Mouse (Mus musculus) lung, embryonic 16.5 days (tissue): Measurements from ENCODE around the gene Prkab1. TPM values are rescaled to one million over a fixed set of nuclear protein-coding genes. Genes with fewer than 3 reads are reported as not detected.

Source experiments
- ATAC-seq: fragments of 200-750 bp; cut with Nextera tagmentation; 2 replicates; pipeline ENCODE4 v1.8.0; 2017; ENCODE audit warnings: low read depth, mild to moderate bottlenecking, moderate library complexity
- H3K27ac ChIP-seq: fragments of 300-500 bp; sonication (generic); 2 replicates; pipeline ENCODE4 v1.5.1; 2014; ENCODE audit warnings: mild to moderate bottlenecking, control low read depth, low read length
- H3K27me3 ChIP-seq: fragments of 300-500 bp; sonication (generic); 2 replicates; pipeline ENCODE4 v1.6.1; 2014; ENCODE audit warnings: low read depth, low read length, mixed read lengths; ENCODE audit not compliant: control insufficient read depth, insufficient read depth
- H3K36me3 ChIP-seq: fragments of 300-500 bp; sonication (generic); 2 replicates; pipeline ENCODE4 v1.6.1; 2014; ENCODE audit warnings: low read length; ENCODE audit not compliant: control insufficient read depth, insufficient read depth
- H3K4me1 ChIP-seq: fragments of 300-500 bp; sonication (generic); replicated peaks from 2 replicates; pipeline ENCODE4 v1.6.1; 2014; ENCODE audit warnings: low read length, mixed read lengths; ENCODE audit not compliant: control insufficient read depth, insufficient read depth
- H3K4me2 ChIP-seq: fragments of 300-500 bp; sonication (generic); 2 replicates; pipeline ENCODE4 v1.6.1; 2014; ENCODE audit warnings: low read depth, low read length, control low read depth
- H3K4me3 ChIP-seq: fragments of 300-500 bp; sonication (generic); 2 replicates; pipeline ENCODE4 v1.5.1; 2014; ENCODE audit warnings: mild to moderate bottlenecking, low read length, control low read depth
- H3K9ac ChIP-seq: fragments of 300-500 bp; sonication (generic); 2 replicates; pipeline ENCODE4 v1.6.1; 2014; ENCODE audit warnings: low read length, control low read depth
- H3K9me3 ChIP-seq: fragments of 300-500 bp; sonication (generic); 2 replicates; pipeline ENCODE4 v1.6.1; 2016; ENCODE audit warnings: low read length; ENCODE audit not compliant: control insufficient read depth
- WGBS: fragments of 180-500 bp; shearing (Covaris S2); extraction: QIAGEN DNeasy Blood & Tissue Kit; methylation state at CpG from one replicate; pipeline ENCODE4 v1.1.7; 2014; 5-methylcytosine and 5-hydroxymethylcytosine counted together
- polyA plus RNA-seq: library from polyadenylated mRNA; unstranded; fragments of >200 nt; fragmentation: Nextera tagmentation; extraction: Ambion mirVana; gene quantifications from 2 replicates; pipeline ENCODE4 v1.2.1, GENCODE M21; 2015

Gene Prkab1
- polyA plus RNA-seq, 1 experiment from 2014 or later, result 80.2 TPM

DNA sequence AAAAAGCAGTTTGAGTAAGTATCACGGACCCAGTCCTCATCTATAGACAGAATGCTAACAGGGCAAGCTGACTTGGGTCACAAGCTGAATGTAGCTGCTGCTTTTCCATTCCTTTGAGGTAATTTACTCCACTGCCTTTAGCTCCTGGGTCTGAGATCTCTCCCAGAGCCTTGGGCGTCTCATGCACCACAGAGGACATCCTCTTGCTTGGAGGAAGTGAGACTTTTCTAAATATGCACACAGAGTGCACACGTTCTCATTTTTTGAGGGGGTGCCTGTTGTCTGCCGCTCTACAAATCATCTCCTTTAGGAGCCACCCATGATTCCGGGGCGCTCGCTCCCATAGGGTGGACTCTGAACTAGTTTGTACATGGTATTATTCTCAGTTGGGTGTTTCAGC lies 11.8 kb downstream of the Prkab1 start:
- no peak for ATAC-seq

DNA sequence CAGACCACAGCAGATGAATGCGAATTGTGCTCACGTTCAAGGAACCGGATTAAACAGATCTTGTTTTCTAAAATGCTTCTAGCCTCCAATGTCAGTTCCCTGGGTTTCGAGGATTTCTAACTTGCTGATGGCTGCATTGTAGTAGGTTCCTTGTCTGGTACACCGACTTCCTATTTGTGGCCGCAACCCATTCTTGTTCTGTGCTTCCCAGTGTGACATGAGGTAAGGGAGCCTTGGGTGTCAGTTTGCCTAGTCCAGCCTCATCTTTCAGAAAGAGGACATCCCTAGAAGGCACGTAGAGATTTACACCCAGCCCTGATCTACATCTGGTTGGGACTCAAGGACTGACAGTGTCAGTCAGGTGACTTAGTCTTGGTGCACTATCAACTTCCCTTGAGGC lies 12.6 kb downstream of the Prkab1 start:
- no peak overlapping the region for H3K4me3 ChIP-seq
- peaks cover 33% of the 10 kb centered on the region for H3K36me3 ChIP-seq
- WGBS, result 87% methylated on average over 7 of the region's 7 CpGs
- no peak overlapping the region for H3K27ac ChIP-seq
- no peak overlapping the region for H3K9ac ChIP-seq
- no peaks in the 10 kb centered on the region for H3K9me3 ChIP-seq
- ATAC-seq, result no peak
- H3K4me1 ChIP-seq, result peaks cover 13% of the 10 kb centered on the region
- H3K27me3 ChIP-seq, result no peaks in the 10 kb centered on the region
- no peak overlapping the region for H3K4me2 ChIP-seq

More for the DNA sequence above, 11.8 kb downstream of the Prkab1 start:
- Histone ChIP-seq H3K9me3 (no peaks in the 10 kb centered on the region), H3K27me3 (no peaks in the 10 kb centered on the region), H3K4me1 (peaks cover 9% of the 10 kb centered on the region), H3K4me2 (no peak overlapping the region), H3K4me3 (no peak overlapping the region), H3K9ac (no peak overlapping the region), H3K27ac (no peak overlapping the region), H3K36me3 (peaks cover 41% of the 10 kb centered on the region)
- 90% methylated on average over 7 of the region's 7 CpGs for WGBS

DNA sequence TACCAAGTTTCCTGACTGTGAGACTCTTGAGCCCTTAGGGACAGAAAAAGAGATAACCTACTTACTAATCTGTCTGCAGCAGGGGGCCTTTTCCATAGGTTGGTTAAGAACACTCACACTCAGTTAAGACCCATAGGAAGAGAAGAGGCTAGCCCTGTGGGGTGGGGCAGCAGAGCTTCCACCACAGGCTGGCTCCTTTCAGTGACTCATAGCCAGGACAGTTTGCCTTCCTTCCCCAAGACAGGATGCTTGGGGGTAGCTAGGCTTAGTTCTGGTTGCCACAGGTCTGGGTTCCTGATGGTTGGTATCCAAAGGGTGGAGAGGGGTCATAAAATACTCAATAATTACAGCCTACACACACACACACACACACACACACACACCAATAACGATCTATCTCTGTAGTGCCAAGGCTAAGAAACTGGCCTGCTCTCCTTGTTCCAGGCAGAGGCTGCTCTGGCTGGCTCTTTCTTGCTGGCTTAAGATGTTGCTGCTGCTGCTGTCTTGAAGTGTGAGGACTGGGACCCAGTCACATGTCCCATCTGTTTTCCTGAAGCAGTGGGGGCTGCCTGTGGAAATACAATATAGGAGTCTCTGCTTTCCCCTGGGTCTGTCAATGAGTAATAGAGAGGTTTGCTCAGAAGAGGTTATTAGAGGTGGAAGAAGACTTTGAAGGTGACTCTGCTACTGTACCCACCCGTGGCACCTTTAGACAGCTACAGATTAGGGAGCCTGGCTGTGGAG lies 14.3 kb downstream of the Prkab1 start:
- peak overlapping the region; percentile 0; the same call in 1 of the 2 replicates for H3K9ac ChIP-seq
- H3K9me3 ChIP-seq, result no peaks in the 10 kb centered on the region
- no peaks in the 10 kb centered on the region for H3K27me3 ChIP-seq
- no peak overlapping the region for H3K4me3 ChIP-seq
- WGBS, result 60% methylated on average over 2 of the region's 2 CpGs
- H3K4me2 ChIP-seq, result no peak overlapping the region
- peaks cover 16% of the 10 kb centered on the region for H3K4me1 ChIP-seq
- peak overlapping the region; percentile 96 for H3K27ac ChIP-seq
- peak; percentile 3; the same call in 1 of the 2 replicates for ATAC-seq
- H3K36me3 ChIP-seq, result peaks cover 20% of the 10 kb centered on the region

DNA sequence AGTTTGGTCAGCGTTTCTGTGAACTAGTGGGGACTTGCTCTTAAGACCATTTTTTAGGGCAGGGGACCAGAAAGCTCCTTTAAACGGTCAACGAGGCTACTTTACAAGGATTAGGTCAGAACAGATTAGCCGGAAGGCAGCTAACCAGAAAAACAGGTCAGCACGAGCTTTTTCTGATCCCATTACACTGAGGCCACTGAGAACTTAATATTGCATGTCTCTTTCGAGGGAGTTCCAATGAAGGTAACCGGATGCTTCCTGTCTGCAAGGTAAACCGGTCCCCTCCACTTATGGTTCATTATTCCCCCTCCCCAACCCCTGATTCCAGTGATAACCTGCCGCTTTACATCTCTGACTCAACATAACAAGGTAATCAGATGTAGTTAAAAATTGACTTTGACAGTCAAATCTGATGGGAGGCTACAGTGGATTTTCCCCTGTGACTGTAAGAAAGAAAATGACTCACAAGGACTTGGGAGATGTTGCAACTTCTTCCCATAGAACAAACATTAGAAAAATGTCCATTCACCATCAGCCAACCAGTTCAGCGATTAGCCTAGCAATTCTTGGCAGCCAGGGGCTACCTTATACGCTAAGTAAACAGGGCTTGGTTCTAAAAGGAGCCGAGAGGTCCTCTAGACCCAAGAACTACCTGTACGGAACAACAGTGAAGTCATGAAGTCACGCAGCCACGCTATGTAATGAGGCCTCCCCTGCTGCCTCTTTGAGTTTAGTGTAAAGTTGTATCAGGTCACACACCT lies 15.0 kb downstream of the Prkab1 start:
- Histone ChIP-seq H3K4me3 (no peak overlapping the region), H3K27me3 (no peaks in the 10 kb centered on the region), H3K4me1 (peaks cover 16% of the 10 kb centered on the region), H3K36me3 (peaks cover 12% of the 10 kb centered on the region), H3K4me2 (0 out of 2 replicates have a peak overlapping the region, but pooled peaks have one; percentile 6), H3K9ac (no peak overlapping the region), H3K9me3 (no peaks in the 10 kb centered on the region), H3K27ac (peak overlapping the region; percentile 96)
- ATAC-seq, result peak; percentile 88
- WGBS, result 60% methylated on average over 15 of the region's 15 CpGs

DNA sequence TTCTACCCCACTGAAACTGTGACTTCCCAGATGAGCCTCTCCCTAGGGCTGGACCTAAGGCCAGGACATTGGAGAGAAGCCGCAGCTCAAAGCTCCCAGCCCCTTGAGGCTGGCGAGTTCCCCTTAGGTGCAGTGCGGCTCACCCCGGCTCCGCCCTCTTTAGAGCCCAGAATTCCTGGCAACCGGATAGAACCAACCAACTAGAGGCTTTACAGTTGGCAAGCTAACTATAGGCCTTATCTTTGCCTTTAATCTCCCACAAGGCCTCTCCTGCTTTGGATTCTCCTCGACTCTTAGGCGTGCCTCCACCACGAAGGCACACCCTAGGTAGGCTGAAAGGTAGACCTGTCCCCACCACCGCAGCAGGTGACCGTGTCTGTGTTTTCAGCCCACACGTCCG lies 16.6 kb downstream of the Prkab1 start:
- H3K4me1 ChIP-seq, result peaks cover 16% of the 10 kb centered on the region
- H3K36me3 ChIP-seq, result no peaks in the 10 kb centered on the region; the same call in 1 of the 2 replicates
- peak overlapping the region; percentile 48 for H3K27ac ChIP-seq
- 0 out of 2 replicates have a peak overlapping the region, but pooled peaks have one; percentile 8 for H3K9ac ChIP-seq
- ATAC-seq, result peak; percentile 34
- H3K4me2 ChIP-seq, result no peak overlapping the region
- H3K27me3 ChIP-seq, result no peaks in the 10 kb centered on the region
- 70% methylated on average over 13 of the region's 13 CpGs for WGBS
- no peak overlapping the region for H3K4me3 ChIP-seq
- no peaks in the 10 kb centered on the region for H3K9me3 ChIP-seq

DNA sequence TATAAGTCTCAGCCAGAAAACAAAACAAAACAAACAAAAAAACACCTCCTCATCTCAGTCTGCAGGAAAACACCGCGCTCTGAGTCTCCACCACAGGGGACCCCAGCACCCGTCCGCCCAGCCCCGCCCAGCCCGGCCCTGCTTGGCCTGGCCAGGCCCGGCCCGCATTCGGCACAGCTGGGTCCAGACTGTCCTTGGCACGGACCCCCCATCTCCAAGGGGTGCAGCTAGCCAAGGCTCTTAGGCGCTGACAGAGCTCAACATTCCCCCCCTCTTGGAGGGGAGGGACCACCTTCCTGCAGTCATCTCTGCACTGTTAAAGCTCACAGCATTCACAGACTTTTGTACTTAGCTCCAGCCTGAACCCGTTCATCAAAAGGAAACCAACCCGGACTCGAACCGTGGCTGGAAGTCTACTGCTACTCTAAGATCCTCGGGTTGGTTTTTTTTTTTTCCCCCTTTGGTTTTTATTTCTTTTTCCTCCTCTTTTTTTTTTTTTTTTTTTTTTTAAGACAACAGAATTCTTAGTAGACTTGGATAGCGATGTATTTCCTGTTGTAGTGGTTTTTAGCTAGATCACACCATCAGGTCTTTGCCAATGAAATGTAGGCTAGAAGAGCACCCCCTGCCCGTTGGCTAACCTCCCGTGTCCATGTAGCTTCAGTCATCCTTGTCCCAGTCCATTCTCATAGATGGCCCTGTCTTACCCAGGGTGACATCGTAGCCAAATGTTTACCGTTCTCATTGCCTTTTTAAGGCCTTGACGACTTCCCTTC lies 17.8 kb downstream of the Prkab1 start:
- Histone ChIP-seq H3K9me3 (no peaks in the 10 kb centered on the region), H3K4me1 (peaks cover 16% of the 10 kb centered on the region), H3K27me3 (no peaks in the 10 kb centered on the region), H3K4me2 (no peak overlapping the region), H3K27ac (peak overlapping the region; percentile 48), H3K4me3 (no peak overlapping the region), H3K36me3 (no peaks in the 10 kb centered on the region), H3K9ac (no peak overlapping the region)
- ATAC-seq, result peak; percentile 26; the same call in 1 of the 2 replicates
- 67% methylated on average over 21 of the region's 22 CpGs for WGBS

DNA sequence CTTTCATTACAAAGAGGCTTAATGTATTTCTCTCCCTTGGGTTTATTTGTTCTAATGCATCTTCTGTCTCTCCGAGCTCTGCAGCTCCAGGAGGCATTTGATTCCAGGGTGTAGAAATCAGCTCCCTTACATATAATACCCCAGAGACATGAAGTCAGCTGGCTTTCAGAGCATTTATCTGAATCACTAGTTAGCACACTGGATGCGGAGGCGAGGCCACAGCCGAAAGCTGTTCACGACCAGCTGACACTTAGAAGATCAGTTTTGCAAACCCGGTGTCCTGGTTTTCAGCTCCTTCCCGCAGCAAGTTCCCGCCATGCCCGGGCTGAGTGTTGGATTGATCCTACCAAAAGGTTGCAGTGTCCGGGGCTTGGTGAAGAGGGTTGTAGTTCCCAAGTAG lies 20.0 kb downstream of the Prkab1 start:
- ATAC-seq, result no peak
- peaks cover 10% of the 10 kb centered on the region for H3K4me1 ChIP-seq
- no peak overlapping the region for H3K9ac ChIP-seq
- H3K36me3 ChIP-seq, result 0 out of 2 replicates have a peak, but pooled peaks cover 2% of the 10 kb centered on the region
- no peaks in the 10 kb centered on the region for H3K27me3 ChIP-seq
- H3K4me2 ChIP-seq, result no peak overlapping the region
- H3K9me3 ChIP-seq, result no peaks in the 10 kb centered on the region
- H3K27ac ChIP-seq, result no peak overlapping the region
- H3K4me3 ChIP-seq, result no peak overlapping the region
- 87% methylated on average over 10 of the region's 10 CpGs for WGBS

DNA sequence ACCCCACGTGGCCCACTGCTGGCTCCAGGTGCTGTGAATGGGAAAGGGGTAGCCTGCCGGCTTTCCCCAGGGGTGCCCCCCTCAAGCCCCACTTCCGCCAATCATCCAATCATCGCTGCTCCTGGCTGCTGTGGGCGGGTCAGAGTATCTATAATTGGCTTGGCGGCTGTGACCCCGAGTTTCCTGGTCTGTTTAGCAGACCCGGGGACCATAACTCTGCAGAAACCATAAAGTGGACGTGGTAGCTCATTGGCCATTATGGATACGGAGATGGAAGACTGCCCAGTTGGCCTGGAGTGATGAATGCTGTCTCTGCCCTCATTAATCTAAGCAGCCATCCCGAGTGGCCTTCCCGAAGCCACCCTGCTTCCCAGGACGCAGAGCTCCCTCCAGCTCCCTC lies 20.5 kb downstream of the Prkab1 start:
- Histone ChIP-seq H3K4me2 (no peak overlapping the region), H3K36me3 (0 out of 2 replicates have a peak, but pooled peaks cover 2% of the 10 kb centered on the region), H3K27ac (no peak overlapping the region), H3K9me3 (no peaks in the 10 kb centered on the region), H3K27me3 (no peaks in the 10 kb centered on the region), H3K9ac (no peak overlapping the region), H3K4me1 (peaks cover 10% of the 10 kb centered on the region), H3K4me3 (no peak overlapping the region)
- WGBS, result 46% methylated on average over 13 of the region's 13 CpGs
- ATAC-seq, result no peak

DNA sequence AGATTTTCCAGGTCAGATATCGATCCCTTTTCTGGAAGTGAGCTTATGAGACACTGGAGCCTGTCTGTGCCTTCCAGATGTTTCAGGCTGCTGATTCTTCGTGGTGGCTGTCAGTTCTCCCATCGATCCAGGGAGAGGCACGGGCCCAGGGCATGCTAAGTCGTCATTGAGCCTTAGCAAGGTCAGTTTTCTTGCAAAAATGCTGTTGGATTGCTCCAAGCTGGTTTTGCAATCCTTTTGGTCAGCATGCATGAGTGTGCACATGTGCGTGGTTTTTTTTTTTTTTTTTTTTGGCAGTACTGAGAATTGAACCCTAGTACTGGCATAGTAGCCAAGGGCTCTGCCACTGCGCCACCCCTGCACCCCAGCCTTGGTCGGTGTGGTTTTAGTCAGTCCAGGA lies 21.2 kb downstream of the Prkab1 start:
- 73% methylated on average over 8 of the region's 8 CpGs for WGBS
- H3K27ac ChIP-seq, result no peak overlapping the region
- no peak overlapping the region for H3K4me2 ChIP-seq

More for the DNA sequence above, 21.2 kb downstream of the Prkab1 start:
- Histone ChIP-seq H3K27me3 (no peaks in the 10 kb centered on the region), H3K4me1 (peaks cover 8% of the 10 kb centered on the region), H3K9me3 (no peaks in the 10 kb centered on the region), H3K9ac (no peak overlapping the region), H3K4me3 (no peak overlapping the region), H3K36me3 (0 out of 2 replicates have a peak, but pooled peaks cover 2% of the 10 kb centered on the region)
- no peak for ATAC-seq
